Mouse (Mus musculus): ENCODE results near the gene Bzw2.
A peak's percentile ranks its signal among the peaks of the same experiment; 100 is the strongest.
"Not testable (repeated sequence)": the region's sequence is repeated elsewhere in the genome, so short reads cannot be mapped to it uniquely, and the experiment has no call there.

Bzw2 gene

DNA sequence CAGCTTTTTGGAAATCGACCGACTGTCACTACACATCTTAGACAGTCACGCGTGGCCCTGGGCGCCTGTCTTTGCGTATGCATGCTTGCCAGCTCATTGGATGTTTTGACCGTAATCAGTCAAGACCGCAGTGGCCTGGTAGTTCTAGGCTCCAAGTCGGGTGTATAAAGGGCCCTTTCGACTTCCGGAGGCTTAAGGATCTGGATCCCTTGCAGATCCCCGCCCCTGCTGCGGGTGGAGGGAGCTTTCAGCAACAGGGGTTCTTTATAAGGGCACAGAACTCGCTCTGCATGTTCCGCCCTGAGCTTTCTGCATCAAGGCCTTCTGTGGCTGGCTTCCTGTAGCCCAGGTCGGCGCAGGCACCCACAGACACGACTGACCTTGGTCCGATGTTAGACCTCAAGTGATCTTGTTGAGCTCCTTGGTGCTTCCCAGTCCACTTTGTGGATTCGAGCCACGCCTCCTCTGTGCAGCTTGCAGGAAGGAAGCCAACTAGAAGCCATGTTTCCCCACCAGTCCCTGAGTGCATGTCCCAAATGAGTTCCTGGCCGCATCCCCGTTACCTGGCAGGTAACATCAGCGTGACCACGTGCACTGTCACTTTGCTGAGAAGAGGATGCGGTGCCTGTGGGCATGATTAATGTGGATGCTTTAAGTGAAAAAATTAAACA is at the start of gene Bzw2:
Gene Bzw2, minus strand, starts transcription at position 443 of the 671 bp plus-strand sequence.
- DNase-seq (ENCODE audit: low read depth, low spot score): peak; percentile 64

DNA sequence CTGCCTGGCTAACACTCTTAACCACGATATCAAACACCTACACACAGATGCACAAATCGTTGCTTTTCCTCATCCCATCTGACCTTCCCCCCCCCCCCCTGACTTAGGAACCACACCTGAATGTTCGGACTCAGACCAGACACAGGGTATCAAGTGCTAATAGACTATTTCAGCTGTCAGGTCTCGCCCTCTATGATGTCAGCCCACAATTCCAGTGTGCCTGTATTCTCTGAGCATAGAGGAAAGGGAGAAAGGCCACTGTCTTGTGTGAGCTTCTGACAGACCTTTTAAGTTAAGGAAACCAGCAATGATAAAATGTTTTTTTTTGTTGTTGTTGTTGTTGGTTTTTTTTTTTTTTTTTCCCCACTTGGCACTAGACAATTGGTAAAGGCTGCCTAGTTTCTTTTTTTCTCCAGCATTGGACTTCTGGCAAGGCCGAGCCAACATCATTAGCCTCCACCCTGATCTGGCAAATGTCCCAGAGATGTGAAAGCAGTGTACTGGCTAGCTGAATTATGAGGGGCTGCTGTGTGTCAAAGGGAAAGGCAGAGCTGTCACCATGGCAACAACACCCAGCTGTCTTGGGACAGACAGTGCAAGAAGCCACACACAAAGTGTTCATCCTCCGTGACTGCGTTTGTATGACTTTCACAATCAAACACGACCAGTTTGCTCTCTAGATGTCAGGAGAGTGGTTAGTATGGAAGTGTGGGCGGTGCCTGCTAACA is 49.4 kb upstream of the Bzw2 start:
- peak; percentile 82 for DNase-seq (ENCODE audit: low read depth, low spot score)

DNA sequence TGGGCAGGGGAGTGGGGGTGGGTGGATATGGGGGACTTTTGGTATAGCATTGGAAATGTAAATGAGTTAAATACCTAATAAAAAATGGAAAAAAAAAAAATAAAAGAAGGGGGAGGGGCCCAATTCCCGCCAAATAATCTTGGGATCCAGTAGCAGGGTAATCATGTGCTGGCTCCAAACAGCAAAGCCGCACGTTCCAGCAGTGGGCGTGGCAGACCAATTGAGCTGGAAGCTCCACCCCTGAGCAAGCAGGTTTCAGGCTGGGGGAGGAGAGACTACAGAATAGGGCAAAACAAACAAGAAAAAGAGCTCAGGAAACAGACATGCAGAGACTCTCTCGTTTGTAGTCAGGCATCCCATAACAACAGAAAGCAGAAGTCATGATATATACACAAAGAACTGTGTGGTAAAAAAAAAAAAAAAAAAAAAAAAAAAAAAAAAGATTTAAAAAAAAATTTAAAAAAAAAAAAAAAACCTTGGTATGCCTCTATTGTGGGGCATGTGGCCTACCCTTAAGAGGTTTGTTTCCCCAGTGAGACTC is 47.8 kb upstream of the Bzw2 start:
- DNase-seq (ENCODE audit: low read depth, low spot score): not testable (repeated sequence)

DNA sequence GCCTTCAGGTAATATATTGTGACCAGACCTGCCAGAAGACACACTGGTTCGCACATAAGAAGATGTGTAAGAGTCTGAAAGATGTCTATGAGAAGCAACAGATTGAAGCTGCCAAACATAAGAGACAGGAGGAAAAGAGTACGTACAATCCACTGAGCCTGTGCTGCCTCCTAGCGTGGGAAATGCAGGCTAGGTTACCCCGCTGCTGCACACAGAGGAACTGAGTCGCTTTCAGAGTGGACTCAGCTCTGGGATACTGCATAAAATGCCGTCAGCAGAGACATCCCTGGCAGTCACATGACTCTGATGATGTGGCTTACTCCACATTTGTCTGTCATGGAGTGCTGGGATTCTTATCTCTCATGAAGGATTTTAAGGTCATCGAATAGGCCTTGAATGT is 37.1 kb upstream of the Bzw2 start:
- DNase-seq (ENCODE audit: low read depth, low spot score): no peak

DNA sequence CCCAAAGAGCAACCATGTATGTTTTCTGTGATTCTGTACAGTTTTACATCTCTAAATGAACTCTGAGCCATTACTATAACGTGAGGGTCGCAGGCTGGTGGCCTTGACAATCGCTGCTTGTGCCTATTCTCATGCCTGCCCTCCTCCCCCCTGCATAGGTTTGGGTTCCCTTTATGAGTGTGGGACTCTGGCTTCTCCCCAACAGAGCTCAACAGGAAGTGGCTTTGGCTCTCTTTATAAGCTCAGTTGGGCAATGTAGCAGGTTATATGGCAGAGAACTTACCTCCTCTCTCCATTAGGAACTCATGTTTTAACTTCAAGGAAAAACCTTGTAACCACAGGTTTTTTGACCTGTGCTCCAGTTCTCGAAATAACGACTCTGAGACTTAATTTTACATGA is 32.5 kb upstream of the Bzw2 start:
- DNase-seq (ENCODE audit: low read depth, low spot score): no peak

DNA sequence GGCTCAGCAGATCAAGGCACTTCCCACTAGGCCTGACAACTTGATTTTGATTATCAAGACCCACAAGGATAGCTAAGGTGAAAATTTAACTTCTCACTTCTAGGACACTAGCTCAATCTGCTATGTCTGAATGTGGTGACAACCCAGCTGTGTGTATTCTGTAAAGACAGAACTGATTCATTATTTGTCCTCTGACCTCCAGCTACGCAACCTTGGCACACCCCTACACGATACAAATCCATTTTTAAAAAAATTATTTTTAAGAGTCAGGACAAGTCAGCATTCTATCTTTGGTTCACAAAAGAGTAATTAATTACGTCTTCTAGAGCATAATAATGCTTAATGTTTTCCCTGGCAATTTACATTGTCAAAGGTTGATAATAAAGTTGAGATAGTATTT is 31.7 kb upstream of the Bzw2 start:
- no peak for DNase-seq (ENCODE audit: low read depth, low spot score)

DNA sequence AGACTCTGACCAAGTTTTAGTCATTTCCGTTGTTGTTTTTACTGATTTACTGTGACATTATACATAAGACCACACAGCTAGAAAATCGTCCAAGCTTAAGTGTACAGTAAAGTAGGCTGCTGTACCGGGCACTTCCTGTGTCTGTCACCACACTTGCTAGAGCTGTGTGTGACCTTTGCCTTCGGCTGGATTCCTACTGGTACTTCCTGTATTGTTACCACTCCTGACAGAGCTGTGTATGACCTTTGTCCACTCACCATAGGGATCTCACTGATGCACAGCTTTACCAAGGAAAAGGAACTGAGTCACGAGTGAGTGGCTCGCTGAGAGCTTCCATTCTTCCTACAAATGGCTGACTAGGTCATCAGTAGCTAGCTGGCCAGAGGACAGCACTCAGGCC is 29.2 kb upstream of the Bzw2 start:
- DNase-seq (ENCODE audit: low read depth, low spot score): no peak

DNA sequence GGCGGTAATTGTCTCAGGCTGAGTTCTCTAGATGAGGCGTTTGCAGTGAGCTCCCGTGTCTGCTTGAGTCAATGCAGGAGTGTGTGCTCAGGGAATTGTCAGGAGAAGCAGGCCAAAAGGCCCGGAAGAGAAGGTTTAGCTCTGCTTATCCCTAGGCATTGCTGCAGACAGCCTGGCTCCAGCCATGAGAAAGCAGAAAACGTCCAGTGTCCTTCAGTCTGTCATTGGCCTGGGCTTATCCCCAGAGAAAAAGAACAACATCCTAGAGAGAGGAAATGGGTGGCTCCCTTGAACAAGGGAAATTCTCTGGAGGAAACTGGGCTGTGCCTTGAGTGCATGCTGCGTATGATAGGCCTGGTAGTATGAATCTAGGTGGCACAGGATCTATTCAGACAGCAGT is 24.7 kb upstream of the Bzw2 start:
- DNase-seq (ENCODE audit: low read depth, low spot score): no peak

DNA sequence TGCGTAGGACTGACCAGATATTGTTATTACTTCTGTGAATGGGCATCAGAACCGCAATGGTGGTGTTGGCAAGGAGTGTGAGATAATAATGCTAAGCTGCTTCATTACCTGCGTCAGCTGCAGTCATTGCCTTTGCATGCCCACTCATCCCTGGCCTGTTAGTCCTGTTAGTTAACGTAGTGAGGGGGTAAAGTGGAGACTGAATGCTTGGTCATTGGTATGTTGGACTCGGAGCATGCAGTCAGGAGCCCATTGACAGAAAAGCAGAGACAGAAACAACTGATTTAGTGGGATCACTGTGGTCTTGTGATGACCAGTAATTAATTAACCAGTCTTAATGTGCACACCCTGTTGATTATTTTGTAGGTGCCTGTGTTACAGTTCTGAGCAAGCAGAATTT is 19.3 kb upstream of the Bzw2 start:
- DNase-seq (ENCODE audit: low read depth, low spot score): no peak

DNA sequence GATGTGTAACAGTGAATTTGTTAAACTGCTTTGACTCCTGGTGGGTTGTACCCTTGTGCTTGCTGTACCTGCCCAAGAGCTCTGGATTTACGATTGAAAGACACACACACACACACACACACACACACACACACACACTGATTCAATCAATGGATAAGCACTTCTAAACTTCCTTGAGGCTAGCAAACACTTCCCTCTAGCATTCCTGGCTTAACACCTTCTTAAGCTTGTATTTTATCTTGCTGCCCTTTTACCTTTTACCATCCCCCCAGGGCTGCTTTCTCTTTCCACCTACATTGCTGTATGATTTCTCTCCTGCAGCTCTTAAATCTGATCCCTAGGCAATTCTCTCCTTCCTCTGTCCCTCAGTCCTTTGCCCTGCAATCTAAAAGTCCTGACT is 7.4 kb upstream of the Bzw2 start:
- DNase-seq (ENCODE audit: low read depth, low spot score): no peak

DNA sequence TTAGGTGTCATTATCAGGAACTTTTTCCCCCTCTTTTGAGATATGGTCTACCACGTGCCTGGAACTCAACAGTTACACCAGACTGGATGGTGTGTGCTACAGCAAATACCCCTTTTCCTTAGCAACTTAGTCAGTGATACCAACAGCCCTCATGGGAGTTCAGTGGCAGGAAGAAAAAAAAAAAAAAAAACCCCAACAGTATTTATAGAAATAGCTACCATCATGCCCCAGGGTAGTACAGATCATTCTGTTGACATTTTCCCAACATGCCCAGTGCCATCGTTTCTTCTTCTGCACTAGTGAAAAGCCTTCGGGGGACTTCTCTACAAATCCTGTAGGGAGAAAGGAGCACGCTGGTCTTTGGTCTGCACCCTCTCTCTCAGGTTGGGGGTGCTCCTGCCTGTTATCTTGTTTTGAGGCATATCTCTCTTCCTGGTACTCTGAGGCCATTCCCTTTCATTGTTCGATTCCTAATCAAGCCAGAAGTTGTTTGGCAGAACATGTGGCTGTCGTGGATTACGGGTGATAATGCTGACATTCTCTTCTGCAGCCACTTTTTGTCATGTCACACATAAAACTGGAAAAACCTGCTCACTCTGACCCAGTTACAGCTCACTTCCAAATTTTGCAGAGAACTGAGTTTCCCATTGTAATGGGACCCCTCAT is 6.4 kb upstream of the Bzw2 start:
- DNase-seq (ENCODE audit: low read depth, low spot score): no peak

DNA sequence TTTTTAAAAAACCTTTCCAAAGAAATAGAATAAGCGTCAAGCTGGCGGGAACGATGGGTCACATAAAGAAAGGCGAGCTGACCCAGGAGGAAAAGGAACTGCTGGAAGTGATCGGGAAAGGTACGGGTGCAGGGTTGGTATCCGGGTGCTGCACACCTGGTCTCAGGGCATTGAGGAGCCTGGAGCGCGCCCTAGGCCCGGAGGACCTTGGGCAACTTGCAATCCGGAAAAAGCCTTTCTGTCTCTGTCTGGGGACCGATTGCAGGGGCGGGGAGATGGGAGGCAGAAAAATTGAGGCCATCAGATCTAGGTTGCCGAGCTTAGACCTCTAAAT is 609 bp downstream of the Bzw2 start:
- no peak for DNase-seq (ENCODE audit: low read depth, low spot score)

DNA sequence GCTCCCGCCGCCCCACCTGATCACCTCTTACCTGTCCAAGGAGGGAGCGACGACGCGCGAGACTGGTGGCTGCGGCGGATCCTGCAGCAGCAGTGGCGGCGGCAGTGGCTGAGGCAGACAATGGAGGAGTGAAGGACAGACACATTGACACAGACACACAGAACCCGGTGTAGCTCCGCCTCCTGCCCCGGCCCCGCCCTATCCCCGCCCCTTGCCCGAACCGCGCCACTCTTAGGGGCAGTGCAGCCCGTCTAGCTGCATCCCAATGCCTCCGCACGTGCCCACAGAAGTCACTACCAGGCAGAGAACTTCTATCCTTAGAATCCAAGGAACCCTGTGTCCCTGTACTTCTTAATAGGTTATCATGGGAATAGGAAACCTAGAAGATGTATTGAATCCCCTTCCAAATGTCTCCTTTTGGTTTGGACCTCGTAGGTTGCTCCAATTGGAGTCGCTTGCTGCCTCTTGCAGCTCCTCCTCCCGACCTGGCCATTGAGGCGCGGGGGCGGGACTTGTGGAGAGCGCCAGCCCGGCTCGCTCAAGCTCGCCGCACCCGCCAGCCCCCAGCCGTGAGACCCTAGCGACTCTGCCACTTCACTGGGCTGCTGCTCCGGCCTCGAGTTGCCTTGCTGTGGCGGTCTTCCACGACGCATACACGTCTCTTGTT is 1.1 kb downstream of the Bzw2 start, which contains the start of gene Ankmy2:
Gene Ankmy2, plus strand, starts transcription at position 478 of the 667 bp plus-strand sequence.
- DNase-seq (ENCODE audit: low read depth, low spot score): peak; percentile 87

DNA sequence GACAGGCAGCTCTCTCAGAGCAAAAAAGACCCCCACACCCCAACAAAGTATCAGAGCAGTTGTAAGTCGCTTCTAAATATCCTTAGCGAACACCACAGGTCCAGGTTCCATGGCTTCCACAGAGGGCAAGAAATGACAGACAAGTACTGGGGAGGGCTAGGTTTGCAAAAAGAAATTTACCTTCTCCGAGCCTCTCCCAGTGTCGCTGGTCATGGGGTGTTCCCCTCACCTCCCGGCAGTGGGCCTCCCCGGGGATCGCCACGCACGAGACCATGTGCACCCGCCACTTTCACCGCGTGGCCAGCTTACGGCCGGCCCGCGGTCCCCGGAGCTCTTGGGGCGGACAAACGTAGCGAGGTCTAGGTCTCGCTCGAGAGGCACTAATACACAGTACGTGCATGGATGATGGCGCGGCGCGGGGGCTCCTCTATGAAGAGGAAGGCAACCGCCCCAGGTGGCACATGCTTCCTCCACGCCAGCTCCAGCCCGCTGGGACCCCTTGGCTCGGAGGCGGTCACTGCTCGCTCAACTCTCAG is 1.7 kb downstream of the Bzw2 start:
- peak; percentile 15 for DNase-seq (ENCODE audit: low read depth, low spot score)

DNA sequence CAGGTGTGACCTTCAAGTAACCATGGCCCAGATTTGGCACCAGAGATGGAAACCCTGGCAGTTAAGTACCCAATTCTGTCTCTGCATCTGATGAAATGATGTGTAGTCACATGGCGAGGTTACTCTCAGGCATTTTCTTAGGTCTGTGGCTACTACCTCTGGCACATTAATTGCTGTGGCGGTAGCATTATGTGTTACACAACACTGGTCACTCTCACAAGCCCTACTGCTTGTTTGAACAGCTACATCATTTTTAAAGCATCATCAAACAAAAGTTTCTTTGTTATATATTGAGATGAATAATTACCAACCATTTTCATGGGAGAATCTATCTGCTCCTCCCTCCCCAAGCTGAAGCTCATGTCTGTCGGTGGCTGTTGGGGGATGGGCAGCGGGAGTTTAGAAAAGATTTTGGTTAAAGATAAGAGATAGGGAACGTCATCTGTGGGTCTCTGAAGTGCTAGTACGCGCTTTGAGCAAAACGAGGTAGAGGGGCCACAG is 2.7 kb downstream of the Bzw2 start:
- peak; percentile 47 for DNase-seq (ENCODE audit: low read depth, low spot score)

DNA sequence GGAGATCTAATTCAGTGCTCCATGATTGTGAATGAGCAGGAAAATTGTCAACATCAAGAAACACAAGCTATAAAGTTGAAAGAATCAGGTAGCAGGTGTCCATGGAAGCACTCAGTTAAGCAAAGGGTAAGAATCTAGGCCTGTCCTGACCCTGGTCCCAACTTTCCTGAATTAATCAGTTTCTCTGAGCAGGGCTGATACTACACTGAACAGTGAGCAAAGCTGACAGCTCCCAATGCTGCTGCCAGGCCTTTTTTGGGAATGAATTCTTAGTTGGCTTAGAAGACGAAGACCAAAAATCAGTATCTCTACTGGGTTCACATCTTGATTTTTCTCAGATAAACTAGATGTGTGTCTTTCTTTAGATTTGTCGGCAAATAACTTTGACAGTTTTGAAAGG is 7.1 kb downstream of the Bzw2 start:
- DNase-seq (ENCODE audit: low read depth, low spot score): no peak

DNA sequence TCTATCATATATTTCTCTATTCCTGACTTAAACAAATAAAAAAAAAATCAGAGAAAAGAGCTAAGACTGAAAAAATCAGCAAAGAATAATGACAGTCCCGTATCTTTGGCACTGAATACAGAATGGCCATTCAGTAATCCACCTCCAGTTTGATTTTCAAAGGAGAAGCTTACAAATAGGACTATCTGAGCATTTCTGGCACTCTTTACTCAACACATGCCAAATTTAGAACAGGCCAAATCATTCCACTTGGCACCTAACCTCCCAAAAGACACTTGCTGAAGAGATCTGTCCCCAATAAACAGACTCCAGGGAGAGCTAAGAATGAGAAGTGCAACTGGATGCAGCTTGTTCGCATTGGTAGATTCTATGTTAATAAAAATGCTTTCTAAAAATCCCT is 7.6 kb downstream of the Bzw2 start:
- DNase-seq (ENCODE audit: low read depth, low spot score): peak; percentile 19

DNA sequence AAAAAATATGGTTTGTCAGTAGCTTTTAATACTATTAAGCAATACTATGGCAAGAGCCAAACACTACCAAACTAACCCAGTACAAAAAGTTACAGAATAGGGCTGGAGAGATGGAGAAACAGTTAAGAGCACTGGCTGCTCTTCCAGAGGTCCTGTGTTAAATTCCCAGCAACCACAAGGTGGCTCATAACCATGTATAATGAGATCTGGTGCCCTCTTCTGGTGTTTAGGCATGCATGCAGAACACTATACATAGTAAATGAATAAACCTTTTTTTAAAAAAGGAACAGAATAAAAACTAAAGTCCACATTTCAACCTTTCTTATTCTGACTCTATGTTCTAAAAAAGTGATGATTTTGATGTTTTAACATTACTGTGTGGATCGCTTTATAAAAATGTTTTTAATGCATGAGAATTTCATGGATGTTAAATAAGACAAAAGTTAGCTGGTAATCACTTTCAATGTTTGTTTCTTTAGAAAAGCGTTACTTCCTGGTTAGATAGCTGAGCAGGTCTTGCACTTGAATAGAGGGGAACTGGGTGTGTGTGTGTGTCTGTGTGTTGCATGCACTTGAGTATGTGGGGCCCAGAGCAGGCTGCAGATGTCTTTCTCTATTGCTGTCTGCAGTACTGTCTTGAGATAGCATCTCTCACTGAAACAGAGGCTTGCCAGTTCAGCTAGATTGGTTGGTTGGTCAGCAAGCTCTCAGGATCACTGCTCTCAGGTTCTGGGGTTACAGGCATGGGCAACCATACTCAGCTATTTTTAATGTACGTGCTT is 11.5 kb downstream of the Bzw2 start:
- DNase-seq (ENCODE audit: low read depth, low spot score): no peak

DNA sequence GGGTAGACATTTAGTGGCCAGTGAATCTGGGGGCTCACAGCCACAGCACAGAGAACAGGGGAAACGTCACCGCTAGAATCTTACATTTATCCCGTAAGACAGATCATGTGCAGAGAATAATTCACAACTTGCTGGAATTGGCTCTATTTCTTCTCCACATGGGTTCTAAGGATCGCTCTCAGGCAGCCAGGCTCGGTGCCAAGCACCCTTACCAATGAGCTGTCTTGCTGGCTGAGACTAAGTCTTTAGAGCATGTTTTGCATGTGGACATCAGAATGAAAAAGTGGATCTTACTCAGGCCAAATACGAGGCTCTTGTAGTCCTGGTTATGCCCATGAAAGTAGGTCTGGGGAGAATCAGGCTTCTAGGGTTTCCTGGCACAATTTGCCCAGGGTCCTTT is 17.5 kb downstream of the Bzw2 start:
- no peak for DNase-seq (ENCODE audit: low read depth, low spot score)

DNA sequence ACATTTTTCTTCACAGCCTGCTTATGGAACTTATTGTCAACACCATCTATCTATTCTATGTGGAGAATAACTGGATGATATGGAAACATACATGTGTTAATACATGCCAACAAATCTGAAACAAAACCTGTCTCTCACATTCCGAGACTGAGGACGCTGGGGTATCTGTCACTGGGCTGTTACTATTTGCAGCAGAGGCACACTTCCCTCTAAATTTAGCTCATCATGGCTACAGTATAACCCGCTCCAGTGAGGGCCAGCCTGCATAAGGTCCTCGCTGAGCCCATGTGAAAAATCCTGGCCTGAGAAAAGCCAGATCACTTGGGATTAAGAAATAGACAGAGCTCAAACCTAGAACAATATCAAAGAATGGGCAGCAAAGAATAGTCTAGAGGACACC is 20.7 kb downstream of the Bzw2 start:
- DNase-seq (ENCODE audit: low read depth, low spot score): peak; percentile 43

DNA sequence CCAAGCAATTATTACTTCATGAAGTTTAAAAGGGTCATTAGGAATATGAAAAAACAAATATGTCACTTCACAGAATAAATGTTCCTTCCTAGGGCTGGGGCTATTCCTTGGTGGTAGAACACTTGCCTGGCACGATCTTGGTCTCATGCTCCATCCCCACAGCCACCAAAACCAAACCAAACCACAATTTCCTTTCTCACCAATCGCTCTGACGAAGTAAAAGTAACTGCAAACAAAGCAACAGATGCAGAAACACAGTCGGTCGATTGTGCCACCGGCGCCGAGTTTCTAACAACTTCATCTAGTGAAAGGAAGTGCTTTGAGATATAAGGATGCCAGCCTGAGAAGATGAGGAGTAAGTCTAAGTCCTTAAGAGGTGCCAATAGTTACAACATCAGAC is 21.6 kb downstream of the Bzw2 start:
- no peak for DNase-seq (ENCODE audit: low read depth, low spot score)

Data from skeletal muscle tissue, adult 2 months (tissue).